Mouse (Mus musculus) forebrain, embryonic 14.5 days (tissue): ENCODE measurements around the gene Ewsr1. TPM values are rescaled to one million over a fixed set of nuclear protein-coding genes. Genes with fewer than 3 reads are reported as not detected.

Experiments used
- ATAC-seq: fragments of 200-750 bp; cut with Nextera tagmentation; 2 replicates; pipeline ENCODE4 v1.8.0; 2017; ENCODE audit warnings: mild to moderate bottlenecking, moderate library complexity
- DNase-seq: peaks from one replicate; pipeline ENCODE4 v3.0.0-alpha.2; 2015; ENCODE audit warnings: low spot score
- H3K27ac ChIP-seq: fragments of 300-500 bp; sonication (generic); 2 replicates; pipeline ENCODE4 v1.5.1; 2014; ENCODE audit warnings: low read depth, mild to moderate bottlenecking, control low read depth, low read length, moderate library complexity
- H3K27me3 ChIP-seq: fragments of 300-500 bp; sonication (generic); replicated peaks from 2 replicates; pipeline ENCODE4 v1.6.1; 2014; ENCODE audit warnings: low read length, control low read depth, mixed read lengths; ENCODE audit not compliant: control insufficient read depth, insufficient read depth
- H3K36me3 ChIP-seq: fragments of 300-500 bp; sonication (generic); 2 replicates; pipeline ENCODE4 v1.6.1; 2014; ENCODE audit warnings: low read length, control low read depth; ENCODE audit not compliant: control insufficient read depth, insufficient read depth
- H3K4me1 ChIP-seq: fragments of 300-500 bp; sonication (generic); 2 replicates; pipeline ENCODE4 v1.6.1; 2014; ENCODE audit warnings: antibody characterized with exemption, low read length, control low read depth; ENCODE audit not compliant: control insufficient read depth, insufficient read depth
- H3K4me2 ChIP-seq: fragments of 300-500 bp; sonication (generic); 2 replicates; pipeline ENCODE4 v1.6.1; 2014; ENCODE audit warnings: mild to moderate bottlenecking, control low read depth, low read length
- H3K4me3 ChIP-seq: fragments of 300-500 bp; sonication (generic); 2 replicates; pipeline ENCODE4 v1.5.1; 2014; ENCODE audit warnings: low read depth, low read length, control low read depth
- H3K9ac ChIP-seq: fragments of 300-500 bp; sonication (generic); 2 replicates; pipeline ENCODE4 v1.6.1; 2014; ENCODE audit warnings: mild to moderate bottlenecking, low read length, control low read depth, moderate library complexity
- H3K9me3 ChIP-seq: fragments of 300-500 bp; sonication (generic); replicated peaks from 2 replicates; pipeline ENCODE4 v1.6.1; 2016; ENCODE audit warnings: low read length, control low read depth, mixed read lengths; ENCODE audit not compliant: control insufficient read depth
- WGBS: fragments of 180-500 bp; shearing (Covaris S2); extraction: QIAGEN DNeasy Blood & Tissue Kit; methylation state at CpG from one replicate; pipeline ENCODE4 v1.1.7; 2014; 5-methylcytosine and 5-hydroxymethylcytosine counted together
- polyA plus RNA-seq: library from polyadenylated mRNA; unstranded; fragments of >200 nt; fragmentation: Nextera tagmentation; extraction: Ambion mirVana; gene quantifications from 2 replicates; pipeline ENCODE4 v1.2.1, GENCODE M21; 2014

Ewsr1 gene
- polyA plus RNA-seq, 1 experiment from 2014 or later, result 433 TPM

DNA sequence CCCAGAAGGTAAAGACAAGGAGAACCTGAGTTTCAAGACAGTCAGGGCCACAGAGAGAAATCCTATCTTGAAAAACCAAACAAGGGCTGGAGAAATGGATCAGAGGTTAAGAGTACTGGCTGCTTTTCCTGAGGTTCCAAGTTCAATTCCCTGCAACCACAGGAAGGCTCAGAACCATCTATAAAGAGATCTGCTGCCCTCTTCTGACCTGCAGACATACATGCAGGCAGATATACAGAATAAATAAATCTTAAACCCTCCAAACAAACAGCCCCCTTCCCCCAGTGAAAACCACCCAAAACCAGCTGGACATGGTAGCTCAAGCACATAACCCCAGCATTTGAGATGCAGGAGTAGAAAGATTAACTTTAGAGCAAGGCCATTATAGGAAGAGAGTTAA, 23.3 kb downstream of the Ewsr1 start:
- DNase-seq (no peak), ATAC-seq (no peak)
- Histone ChIP-seq H3K9me3 (no peaks in the 10 kb centered on the region), H3K4me3 (no peak overlapping the region), H3K4me1 (no peaks in the 10 kb centered on the region), H3K9ac (no peak overlapping the region), H3K4me2 (no peak overlapping the region), H3K36me3 (peaks cover 83% of the 10 kb centered on the region), H3K27ac (no peak overlapping the region), H3K27me3 (no peaks in the 10 kb centered on the region)

DNA sequence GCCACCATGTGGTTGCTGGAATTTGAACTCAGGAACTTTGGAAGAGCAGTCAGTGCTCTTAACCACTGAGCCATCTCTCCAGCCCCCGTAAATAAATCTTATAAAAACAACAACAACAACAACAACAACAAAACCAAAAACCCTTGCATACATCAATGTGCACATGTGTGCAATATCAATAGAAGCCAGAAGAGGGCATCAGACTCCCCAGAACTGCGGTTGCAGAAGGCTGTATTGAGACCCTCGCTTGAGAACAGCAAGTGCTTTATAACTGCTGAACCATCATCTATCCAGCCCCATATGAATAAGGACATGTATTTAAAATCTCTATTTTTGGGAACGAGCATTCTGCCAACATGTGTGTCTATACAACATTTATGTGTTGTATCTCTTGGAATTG, 24.2 kb downstream of the Ewsr1 start:
- Histone ChIP-seq H3K9me3 (no peaks in the 10 kb centered on the region), H3K36me3 (peaks cover 83% of the 10 kb centered on the region), H3K4me1 (no peaks in the 10 kb centered on the region), H3K4me2 (no peak overlapping the region), H3K27me3 (no peaks in the 10 kb centered on the region), H3K4me3 (no peak overlapping the region), H3K27ac (no peak overlapping the region), H3K9ac (no peak overlapping the region)
- ATAC-seq, result 0 out of 2 replicates have a peak, but pooled peaks have one; percentile 44
- WGBS, result 70% methylated on average over 4 of the region's 4 CpGs
- peak; percentile 68 for DNase-seq

DNA sequence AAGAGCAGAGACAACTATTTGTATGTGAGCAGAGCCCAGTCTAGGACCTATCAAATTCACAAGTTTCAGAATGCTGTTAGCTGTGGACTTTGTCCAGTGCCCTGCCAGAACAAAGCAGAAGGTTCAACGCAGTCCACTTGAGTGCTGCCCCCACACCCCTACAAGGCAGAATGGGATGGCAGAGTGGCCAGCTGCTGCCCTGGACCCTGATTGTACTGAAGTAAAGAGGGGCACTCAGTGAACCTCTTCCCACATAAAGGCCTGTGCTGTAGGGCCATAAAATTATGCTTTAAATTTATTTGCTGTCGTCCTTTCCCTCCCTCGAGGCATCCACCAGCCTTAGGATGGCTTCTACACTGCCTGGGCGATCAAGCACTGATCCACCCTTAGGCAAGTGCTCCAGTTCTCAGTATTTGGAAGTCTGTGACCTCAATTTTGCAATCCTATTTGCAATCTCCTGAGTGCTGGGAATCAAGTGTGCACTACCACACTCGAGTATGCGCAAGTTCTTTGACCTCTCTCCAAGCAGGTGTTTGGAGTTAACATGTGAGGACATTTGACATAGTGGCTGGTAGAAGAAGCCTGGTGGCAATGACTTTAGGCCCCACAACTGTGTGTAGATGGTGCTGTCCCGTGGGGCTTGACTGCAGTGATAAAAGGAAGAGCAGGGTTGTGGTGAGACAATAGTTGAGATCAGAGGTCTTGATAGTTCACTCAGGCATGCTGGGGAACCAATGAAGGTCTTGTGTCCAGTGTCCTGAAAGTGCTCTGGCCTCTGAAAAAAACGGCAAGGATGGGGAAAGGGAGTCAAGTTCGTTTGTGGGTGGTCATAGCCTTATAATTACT, 30.7 kb downstream of the Ewsr1 start:
- no peak overlapping the region for H3K9ac ChIP-seq

DNA sequence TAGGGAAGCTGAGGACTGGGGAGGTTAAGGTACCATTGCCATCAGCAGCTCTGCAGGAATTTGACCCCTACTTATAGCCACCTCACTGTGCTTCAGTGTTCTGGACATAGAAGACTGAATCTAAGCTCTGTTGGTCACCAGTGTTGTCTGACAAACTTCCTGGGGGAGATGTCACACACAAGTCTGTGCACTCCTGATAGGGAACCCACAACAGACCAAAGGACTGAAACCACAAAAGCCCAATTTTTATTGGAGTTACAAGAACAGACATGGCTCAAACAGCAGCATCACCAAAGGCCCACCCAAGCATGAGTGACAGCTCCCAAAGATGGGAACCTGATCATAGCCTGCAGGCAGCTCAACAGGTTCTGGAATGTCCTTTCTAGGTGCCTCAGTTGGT, 32.0 kb downstream of the Ewsr1 start:
- Histone ChIP-seq H3K4me1 (peaks cover 15% of the 10 kb centered on the region), H3K4me3 (no peak overlapping the region), H3K27ac (no peak overlapping the region), H3K27me3 (peaks cover 14% of the 10 kb centered on the region), H3K9ac (no peak overlapping the region), H3K36me3 (peaks cover 48% of the 10 kb centered on the region), H3K9me3 (no peaks in the 10 kb centered on the region), H3K4me2 (no peak overlapping the region)
- no peak for DNase-seq
- no peak for ATAC-seq

More for the DNA sequence above, 30.7 kb downstream of the Ewsr1 start:
- Histone ChIP-seq H3K4me2 (no peak overlapping the region), H3K27ac (no peak overlapping the region), H3K9me3 (no peaks in the 10 kb centered on the region), H3K27me3 (peaks cover 4% of the 10 kb centered on the region; the same call in 1 of the 2 replicates), H3K4me1 (peaks cover 8% of the 10 kb centered on the region), H3K36me3 (peaks cover 61% of the 10 kb centered on the region), H3K4me3 (no peak overlapping the region)
- ATAC-seq (no peak), DNase-seq (no peak)
- WGBS, result 86% methylated on average over 9 of the region's 9 CpGs

DNA sequence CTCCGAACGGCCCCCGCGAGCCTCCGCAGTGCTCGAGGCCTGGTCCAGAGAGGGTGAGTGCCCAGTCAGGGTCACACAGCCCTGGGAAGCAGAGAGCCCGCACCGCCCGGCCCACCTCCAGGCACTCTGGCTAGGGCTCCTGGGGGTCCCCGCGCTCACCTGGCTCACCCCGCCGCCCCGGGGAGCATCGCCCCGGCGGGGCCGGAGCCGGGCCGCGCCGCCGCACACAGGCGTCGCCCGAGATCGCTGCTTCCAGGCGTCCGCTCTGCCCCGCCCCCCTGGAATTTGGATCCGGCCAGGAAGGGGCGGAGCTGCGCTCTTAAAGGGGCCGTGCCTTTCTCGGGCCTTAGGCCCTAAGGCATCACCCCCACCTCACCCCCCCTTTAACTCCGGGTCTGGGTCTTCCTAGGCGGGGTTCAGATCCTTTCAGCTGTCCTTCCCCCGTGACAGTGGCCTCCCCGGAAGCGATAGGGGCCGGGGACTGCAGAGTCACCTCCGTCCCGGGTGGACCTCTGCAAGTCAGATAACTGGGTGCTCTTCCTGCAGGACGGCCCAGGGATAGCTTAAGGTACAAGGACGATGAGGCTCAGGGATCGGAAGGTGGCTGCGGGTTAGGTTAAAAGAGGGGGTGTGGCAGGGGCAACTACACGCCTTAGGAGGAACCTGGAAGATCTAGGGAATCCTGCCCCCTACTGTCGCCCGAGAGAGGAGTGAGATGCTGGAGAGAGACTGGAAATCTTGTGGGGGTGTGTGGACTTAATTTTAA, 33.8 kb downstream of the Ewsr1 start, which contains the start of gene Gas2l1:
Gas2l1 (minus strand) TSS at position 272 of the 766 bp plus-strand sequence.
- H3K27ac ChIP-seq, result 0 out of 2 replicates have a peak within 1 kb of the TSS, but pooled peaks have one; percentile 3
- H3K27me3 ChIP-seq, result peaks cover 31% of the 10 kb centered on the region
- peaks cover 23% of the 10 kb centered on the region for H3K4me1 ChIP-seq
- DNase-seq, result peak; percentile 93
- peaks cover 30% of the 10 kb centered on the region for H3K36me3 ChIP-seq
- H3K4me3 ChIP-seq, result peak within 1 kb of the TSS; percentile 73
- H3K9ac ChIP-seq, result peak within 1 kb of the TSS; percentile 75
- H3K9me3 ChIP-seq, result no peaks in the 10 kb centered on the region
- WGBS, result under 1% methylated on average over 50 of the region's 50 CpGs
- peak within 1 kb of the TSS; percentile 84 for H3K4me2 ChIP-seq
- peak; percentile 88 for ATAC-seq

DNA sequence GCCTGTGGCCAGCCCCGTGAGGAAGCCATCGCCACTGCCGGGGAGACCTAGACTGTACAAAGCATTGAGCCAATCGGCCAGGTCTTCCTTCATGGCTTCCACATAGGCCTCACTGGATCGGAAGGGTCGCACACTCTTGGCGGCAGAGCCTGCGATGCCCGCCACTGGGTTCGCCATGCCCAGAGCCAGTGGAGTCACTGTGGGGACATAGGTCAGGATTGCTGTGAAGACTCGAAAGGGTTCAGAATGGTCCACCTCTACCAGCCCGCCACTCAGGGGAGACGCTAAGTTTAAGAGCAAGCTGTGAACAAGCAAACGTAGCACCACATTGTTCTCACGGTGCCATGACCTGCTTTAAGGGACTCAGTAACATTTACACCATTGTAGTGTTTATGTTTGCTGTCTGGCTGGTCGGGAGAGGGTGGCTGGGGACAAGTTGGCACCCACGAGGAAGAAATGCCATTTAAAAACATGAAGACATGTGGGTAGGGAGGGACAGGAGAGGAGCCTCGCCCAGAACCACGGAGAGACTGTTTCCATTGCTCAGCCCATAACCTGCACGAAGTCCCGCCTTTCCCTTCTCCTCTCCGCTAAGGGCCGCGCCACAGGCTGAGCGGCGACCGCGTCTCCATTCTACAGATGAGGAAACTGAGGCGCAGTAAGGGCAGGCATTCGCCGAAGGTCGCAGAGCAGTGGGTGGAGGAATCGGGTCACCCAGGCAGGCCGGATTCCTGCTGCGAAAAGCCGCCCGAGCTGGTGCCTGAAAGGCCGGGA, 34.6 kb downstream of the Ewsr1 start:
- Histone ChIP-seq H3K36me3 (peaks cover 24% of the 10 kb centered on the region), H3K27me3 (peaks cover 39% of the 10 kb centered on the region), H3K27ac (0 out of 2 replicates have a peak overlapping the region, but pooled peaks have one; percentile 3), H3K4me1 (peaks cover 23% of the 10 kb centered on the region), H3K9ac (peak overlapping the region; percentile 75), H3K4me2 (peak overlapping the region; percentile 84), H3K4me3 (peak overlapping the region; percentile 73), H3K9me3 (no peaks in the 10 kb centered on the region)
- 20% methylated on average over 36 of the region's 38 CpGs for WGBS
- DNase-seq (no peak), ATAC-seq (no peak)

DNA sequence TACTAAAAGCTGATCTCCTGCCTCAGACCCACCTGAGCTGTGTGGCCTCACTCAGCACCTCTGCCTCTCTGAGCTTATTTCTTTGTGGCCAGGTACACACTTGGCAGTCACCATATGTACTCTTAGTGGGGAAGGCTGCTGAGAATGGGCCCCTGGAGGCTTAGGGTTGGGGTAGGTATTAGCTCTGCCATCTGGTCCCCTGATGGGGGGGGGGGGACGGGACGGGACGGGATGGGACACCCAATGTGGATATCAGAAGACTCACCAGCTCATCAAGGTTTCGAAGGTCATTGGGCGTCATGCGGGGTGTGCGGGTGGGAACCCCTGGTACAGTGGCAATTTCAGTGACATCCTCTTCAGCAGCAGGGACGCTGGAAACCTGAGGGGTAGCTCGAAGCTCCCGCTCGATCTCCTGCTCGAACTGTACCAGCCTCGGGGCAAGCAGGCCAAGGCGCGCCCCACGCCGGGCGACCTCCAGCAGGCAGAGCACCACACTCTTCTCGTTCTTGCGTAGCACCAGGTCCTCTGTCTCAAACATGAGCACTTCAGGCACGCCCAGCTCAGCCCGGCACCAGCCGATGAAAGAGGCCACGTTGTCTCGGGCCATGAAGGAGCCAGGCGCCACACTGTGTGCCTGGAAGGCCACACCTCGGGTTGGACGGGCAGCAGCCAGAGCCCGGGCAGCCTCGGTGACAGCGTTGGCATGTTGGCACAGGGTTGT, 35.3 kb downstream of the Ewsr1 start:
- peak overlapping the region; percentile 84 for H3K4me2 ChIP-seq
- H3K9ac ChIP-seq, result peak overlapping the region; percentile 75; the same call in 1 of the 2 replicates
- no peak for ATAC-seq
- H3K4me1 ChIP-seq, result peaks cover 23% of the 10 kb centered on the region
- peak overlapping the region; percentile 73 for H3K4me3 ChIP-seq
- no peaks in the 10 kb centered on the region for H3K9me3 ChIP-seq
- no peak for DNase-seq
- 62% methylated on average over 31 of the region's 31 CpGs for WGBS
- H3K27ac ChIP-seq, result no peak overlapping the region
- H3K27me3 ChIP-seq, result peaks cover 47% of the 10 kb centered on the region
- peaks cover 17% of the 10 kb centered on the region for H3K36me3 ChIP-seq

DNA sequence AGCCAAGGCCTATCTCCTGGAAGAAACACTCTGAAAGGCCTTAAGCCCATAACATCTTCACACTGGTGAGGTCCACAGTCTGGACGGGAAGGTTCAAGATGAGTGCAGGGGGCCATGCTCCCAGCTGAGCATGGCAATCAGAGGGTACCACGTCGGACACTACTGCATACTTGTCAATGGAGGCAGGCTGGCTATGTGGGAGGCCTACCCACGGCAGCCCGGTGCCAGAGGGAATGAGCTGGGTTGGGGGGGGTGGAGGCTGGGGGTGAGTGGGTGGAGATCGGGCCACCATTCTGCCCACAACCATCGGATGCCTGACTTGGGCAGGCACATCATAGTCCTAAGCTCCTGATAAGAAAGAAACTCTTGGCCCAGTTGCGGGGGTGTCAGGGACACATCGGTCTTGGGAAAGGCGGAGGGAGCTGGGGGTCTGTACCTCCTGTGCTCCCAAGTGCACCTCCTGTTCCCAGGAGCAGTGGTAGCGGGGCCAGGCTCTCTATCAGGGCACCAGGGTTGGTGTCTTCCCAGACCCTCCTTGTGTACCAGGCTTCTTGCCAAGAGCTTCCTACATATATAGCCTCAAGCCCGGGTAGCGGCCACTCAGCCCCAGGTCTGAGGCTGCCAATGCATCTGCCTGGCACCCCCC, 36.1 kb downstream of the Ewsr1 start:
- Histone ChIP-seq H3K27me3 (peaks cover 49% of the 10 kb centered on the region), H3K9me3 (no peaks in the 10 kb centered on the region), H3K27ac (no peak overlapping the region), H3K4me2 (no peak overlapping the region), H3K4me1 (peaks cover 23% of the 10 kb centered on the region), H3K36me3 (peaks cover 9% of the 10 kb centered on the region), H3K4me3 (no peak overlapping the region), H3K9ac (no peak overlapping the region)
- DNase-seq, result no peak
- 61% methylated on average over 13 of the region's 13 CpGs for WGBS
- no peak for ATAC-seq
